Mouse (Mus musculus): Measurements from ENCODE around the gene Nop58. TPM values are rescaled to one million over a fixed set of nuclear protein-coding genes. Genes with fewer than 3 reads are reported as not detected.
"Not testable (repeated sequence)": the region's sequence is repeated elsewhere in the genome, so short reads cannot be mapped to it uniquely, and the experiment has no call there.

Gene Nop58
- total RNA-seq (2021) (100 to 1,000 TPM in 1 of 2 experiments, 10 to 100 TPM in 1; 87.4 to 129 TPM), polyA plus RNA-seq (2012; rRNA removed) (16.8 and 18.9 TPM in 2 replicates)
- long read RNA-seq, full-length matches to known transcripts, result 14 of 21 reads
- long read RNA-seq, partial matches to known transcripts, result 4 of 21 reads
- long read RNA-seq, other reads (novel, unspliced or antisense), result 3 of 21 reads

DNA sequence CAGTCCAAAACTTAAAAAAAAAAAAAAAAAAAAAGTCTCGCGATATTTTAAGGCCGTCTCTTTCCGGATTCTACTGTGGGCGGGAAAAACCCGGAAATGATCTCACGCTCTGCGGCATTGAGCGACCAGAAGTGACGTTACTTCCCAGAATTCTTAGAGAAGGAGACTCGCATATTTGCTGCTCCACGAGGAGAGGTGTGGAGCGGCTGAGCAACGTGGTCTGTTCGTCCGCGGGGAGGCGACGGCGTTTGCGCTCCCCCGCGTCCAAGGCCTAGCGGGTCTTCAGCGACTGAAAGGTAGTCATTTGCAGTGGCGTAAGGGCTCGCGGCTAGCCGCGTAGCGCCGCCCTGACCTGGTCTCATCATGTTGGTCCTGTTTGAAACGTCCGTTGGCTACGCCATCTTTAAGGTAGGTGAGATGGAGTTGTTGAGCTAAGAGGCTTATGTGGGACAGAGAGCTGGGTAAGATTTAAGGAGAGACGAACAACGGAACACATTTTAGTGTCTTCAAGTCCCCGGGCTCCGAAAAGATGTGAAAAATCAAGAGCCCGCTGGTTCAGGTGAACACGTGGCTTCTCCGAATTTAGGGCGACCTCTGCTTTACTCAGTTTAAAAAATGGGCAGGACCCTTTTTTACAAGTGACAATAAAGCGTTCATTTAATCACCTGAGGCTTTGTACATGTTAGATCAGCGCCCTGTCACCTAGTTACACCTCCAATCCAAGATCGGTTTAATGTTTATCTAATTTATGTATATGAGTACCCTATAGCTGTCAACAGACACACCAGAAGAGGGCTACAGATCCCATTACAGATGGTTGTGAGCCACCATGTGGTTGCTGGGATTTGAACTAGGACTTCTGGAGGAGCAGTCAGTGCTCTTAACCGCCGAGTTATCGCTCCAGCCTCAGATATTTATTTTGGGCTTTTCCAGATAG lies at the start of gene Nop58:
Nop58 (plus strand) TSS at position 153 of the 937 bp plus-strand sequence.
- DNase-seq, result peak; percentile 92

DNA sequence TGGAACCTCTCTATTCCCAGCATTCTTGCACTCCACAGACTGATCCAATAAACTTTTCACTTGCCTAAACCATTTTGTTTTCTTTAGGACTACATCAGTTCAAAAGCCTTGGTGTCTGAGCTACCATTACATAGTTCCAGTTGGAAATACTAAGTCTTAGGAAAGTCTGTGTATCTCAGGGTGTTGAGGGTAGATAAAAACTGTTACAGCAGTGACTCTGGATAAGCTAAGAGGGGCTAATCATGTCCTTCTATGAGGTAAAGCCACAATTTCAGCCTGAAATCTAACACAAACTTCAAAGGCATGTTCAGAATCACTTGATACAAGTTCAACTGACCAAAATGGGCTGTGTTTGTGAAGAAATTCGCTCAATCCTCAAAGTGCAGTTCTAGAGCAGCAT lies 48.4 kb upstream of the Nop58 start:
- DNase-seq, result no peak

DNA sequence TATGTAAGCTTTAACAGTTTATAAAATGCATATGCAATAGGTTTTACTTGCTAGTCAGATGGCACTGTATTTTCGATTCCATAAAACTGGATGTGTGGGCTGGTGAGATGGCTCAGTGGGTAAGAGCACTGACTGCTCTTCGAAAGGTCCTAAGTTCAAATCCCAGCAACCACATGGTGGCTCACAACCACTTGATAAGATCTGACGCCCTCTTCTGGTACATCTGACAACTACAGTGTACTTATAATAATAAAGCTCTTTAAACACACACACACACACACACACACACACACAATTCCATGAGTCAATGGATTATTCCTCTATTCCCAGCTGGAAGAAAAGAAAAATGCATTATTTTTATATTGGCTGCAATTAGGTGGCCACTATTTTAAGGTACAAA lies 46.4 kb upstream of the Nop58 start:
- no peak for DNase-seq

DNA sequence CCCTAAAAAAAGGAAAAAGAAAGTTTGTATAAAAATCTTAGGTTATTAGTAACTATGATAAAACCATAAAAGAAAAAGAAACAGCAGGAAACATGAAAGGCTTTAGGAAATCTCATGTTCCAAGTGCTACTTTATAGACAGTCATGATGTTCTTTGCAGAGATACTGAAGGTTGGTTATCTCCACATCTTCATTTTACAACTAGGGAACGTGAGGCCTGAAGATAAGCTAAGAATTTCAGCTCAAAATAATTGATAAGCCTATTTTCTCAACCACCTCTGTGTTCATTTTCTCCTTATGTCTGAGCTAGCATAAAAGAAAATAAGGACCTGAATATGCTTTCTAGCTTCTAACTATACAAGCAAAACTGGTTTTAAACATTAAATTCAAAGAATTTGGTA lies 42.3 kb upstream of the Nop58 start:
- DNase-seq, result no peak

DNA sequence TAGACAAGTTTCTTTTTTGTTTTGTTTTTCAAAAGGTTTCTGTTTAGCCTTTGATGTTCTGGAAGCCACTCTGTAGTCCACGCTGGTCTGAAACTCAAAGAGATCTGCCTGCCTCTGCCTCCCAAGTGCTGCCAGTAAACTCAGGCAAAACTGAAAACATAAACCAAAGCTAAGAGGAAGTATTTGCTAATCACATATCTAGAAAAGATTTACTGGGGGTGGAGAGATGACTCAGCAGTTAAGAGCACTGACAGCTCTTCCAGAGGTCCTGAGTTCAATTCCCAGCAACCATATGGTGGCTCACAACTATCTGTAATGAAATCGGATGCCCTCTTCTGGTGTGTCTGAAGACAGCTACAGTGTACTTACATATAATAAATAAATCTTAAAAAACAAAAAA lies 38.3 kb upstream of the Nop58 start:
- DNase-seq, result not testable (repeated sequence)

DNA sequence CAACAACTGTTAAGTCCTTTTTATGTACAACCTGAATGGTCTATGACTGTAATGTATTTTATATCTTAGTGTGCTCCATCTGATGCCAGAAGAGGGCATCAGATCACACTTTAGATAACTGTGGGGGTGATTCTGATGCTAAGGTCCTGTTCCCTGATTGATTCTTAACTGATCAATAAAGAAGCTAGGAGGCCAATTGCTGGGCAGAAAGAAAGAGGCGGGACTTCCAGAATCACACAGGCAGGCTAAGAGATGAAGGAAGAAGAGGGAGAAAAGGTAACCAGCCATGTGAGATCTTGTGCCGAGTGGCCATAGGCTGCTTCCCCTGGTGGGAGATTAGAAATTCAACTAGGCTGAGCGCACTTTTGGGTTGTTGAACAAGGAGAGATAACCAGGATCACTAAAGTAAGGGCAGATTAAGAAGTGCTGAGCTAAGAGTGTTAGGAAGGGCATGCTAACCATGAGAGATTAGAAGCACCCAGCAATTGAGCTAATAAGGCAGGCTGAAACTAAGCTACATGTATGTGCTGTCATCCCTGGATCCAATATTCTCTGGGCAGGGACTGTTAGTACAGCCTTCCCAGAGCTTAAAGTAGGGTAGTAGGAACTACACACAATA lies 33.5 kb upstream of the Nop58 start:
- no peak for DNase-seq

DNA sequence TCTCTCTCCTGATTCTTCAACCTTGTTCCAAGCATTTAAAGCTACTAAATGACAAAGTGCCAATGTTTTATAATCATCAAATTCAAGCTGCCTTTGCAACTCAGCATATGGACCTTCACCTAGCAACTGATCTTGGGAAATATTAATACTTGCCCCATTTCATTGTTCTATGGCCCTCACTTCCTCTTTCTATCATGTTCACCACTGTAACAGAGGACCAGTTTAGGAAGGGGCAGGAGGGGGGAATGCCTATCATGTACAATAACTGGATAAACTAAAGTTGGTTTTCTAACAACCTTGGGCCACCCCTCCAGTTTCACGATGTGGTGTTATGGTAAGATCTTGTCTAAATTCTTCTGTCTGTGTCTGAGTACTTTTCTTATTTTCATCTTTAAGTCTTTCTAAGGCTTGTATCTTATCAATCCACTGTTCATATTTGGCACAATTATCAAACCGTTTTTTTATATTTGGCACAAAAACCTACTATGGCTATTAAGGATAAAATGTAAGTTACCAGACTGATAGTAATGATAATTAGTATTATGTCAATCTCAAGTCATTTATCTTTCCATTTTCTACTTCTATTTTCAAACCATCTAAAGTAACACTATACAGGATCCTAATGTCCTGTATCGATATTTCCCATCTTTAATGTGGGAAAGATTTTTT lies 31.4 kb upstream of the Nop58 start:
- DNase-seq, result no peak

DNA sequence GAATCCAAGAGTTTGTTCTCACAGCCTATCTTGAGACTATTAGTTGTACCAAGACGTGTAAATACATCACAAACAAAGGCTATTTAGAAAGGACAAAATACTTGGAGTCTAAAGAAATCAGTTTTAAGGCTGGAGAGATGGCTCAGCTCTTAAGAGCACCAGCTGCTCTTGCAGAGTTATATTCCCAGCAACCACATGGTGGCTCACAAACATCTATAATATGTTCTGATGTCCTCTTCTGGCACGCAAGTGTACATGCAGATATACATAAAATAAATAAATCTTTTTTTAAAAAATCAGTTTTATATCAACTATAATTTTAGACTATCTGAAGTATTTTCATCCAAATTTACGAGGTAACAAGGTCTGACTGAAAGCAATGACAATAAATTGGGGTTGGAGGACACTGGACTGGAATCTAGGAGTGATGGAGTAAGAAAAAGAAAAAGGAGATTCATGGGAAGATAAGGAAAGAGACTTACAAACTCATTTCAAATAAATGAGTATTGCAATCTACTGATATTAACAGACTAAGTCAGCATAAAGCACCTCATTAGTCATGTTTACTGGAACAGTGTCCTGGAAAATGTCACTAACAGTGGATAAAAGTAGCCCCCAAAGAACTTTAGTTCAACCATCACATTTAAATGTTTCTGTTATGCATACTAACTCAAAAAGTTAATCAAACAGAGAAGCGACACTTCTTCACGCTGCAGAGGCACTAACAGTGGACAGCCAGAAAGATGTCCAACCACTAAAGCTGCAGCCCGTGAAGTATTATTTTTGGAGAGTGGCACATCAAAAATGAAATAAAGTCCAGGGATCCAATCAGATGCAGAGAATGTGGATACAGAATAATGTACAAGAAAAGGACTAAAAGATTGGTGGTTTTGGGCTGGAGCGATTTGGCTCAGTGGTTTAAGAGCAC lies 28.3 kb upstream of the Nop58 start:
- no peak for DNase-seq

DNA sequence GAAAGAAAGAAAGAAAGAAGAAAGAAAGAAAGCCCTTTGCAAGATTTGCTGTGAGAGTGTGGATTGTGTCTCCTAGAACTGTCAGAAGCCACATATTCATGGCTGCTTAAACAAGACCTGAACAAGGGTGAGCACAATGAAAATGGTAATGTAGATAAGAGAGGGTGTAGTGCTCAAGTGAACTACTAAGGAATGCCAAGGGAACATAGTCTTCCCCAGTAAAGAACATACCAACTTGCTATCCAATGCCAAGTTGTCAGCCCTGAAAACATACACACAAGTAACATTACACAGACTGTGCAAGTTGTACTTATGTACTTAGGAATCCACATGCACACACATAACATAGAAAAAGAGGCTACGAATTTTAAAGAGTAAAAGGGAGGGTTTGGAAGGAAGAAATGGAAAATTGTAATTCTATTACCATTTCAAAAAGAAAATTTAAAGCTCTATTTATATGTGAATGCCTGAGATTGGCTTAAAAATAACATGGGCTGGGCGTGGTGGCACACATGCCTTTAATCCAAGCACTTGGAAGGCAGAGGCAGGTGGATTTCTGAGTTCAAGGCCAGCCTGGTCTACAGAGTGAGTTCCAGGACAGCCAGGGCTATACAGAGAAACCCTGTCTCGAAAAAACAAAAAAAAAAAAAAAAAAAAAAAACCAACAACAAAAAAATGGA lies 21.2 kb upstream of the Nop58 start:
- no peak for DNase-seq

DNA sequence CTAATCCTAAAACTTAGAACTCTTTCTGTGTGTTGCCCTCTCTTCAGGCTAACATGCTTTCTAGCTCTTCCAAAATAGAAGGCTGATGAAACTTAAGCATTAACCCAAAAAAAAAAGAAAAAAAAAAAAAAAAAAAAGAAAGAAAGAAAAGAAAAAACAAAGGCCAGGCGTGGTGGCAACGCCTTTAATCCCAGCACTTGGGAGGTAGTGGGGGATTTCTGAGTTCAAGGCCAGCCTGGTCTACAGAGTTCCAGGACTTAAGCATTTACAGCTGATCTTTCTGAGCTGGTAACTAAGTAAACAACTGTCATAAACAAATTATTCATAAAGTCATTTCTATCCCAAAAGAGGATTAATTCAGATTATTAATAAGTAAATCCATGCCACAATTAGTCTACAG lies 15.9 kb upstream of the Nop58 start:
- no peak for DNase-seq

DNA sequence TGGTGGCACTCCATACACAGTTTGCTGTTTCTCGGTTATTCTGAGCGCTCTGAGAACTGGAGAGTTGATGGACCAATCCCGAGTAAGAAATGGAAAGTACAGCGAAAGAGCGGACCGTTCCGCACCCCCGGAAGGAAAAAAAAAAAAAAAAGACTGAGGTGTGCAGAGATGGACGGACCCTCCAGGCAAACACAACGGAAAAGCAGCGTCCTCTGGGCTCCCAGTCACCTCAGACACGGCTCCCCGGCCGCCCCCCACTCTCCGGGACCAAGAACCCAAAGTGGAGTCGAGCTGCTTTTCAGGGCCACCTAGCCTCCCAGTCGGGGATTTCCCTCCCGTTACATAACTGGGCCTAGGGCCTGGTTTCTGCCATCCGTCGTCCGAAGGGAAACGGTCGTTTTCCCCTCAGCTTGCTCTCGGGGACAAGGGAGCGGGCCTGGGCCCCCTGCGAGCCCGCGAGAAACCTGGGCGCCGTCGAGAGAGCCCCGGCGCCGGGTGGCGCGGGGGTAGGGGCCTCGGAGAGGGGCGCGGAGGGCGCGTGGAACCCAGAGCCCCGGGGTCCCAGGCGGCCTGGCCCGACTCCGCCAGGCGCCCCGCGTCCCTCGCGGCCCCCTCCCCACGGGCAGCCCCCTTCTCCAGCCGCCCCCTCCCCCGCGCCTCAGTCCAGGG lies 14.7 kb upstream of the Nop58 start:
- DNase-seq, result peak; percentile 72

DNA sequence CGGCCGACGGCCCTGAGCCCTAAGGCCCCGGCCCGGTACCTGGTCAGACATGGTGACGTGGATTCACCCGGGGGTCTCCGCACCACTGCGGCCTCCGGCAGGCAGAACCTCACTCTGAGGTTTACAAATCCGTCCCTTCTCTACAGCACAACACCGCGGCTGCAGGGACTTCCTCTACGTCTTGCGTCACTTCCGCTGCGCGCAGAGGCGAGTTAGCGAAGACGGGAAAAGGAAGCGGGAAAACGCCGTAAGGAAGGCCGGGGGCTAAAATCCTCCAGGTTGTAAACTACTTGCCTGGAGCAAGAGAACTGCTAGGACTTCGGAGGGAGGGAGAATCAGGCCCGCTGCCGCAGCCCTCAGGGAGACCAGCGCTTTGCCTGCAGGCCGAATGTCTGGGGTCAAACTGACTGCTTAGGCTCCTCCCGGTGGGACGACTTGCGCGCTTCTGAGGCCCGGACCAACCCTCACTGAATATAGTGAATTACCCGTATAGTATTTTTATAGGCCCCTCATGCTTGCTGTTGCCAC lies 14.1 kb upstream of the Nop58 start, which contains the start of gene Sumo1:
Sumo1 (minus strand) TSS at position 194 of the 528 bp plus-strand sequence.
- peak; percentile 91 for DNase-seq

DNA sequence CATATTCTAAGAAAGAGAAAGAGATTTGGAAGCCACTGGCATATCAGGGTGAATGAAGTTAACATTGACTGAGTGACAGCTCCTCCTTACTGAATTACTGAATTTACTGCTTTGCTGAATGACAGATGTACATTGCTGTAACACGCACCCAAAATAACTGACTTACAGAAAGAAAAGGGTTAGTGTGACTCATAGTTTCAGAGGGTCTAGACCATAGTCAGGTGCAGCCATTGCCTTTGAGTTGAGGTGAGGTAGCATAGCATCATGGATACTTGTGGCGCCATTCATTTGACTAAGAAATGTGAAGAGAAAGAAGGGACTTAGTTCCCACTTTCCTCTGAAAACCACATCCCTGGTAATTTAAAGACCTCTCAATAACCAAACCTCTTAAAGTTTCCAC lies 11.1 kb upstream of the Nop58 start:
- no peak for DNase-seq

DNA sequence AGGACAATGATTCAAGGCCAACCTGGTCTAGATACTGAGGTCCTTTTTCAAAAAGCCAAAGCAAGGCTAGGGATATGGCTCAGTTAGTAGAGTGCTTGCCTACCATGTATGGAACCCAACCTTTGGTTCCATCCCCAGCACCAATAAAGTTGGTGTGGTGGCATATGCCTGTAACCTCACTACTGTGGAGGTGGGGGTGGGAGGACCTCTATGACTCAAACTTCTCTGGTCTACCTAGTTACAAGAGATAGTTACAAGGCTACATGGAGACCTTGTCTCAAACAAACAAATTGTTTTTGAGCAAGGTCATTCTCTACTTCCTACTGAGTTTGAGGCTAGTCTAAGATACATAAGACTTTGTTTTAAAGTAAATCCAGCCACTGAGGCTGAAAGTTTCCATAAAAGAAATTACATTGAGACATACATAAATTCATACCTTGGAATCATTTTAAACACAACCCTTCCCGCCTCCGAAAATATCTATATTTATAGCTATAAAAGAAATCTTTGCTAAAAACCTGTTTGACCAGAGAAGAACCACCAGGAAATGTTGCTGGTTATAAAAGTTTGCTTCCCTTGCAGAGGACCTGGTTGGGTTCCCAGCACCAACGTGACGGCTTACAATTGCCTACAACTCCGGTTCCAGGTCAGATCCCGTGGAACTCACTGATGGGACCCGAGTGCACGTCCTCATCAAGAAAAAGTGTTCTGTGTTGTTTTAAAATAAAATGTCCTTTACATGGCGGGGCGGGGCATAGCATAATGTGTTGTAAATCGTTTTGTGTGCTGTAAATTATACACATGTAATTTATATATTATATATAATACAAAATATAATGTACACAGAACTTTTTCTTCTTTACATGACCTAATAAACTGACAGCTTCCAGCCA lies 599 bp upstream of the Nop58 start:
- peak; percentile 32 for DNase-seq

DNA sequence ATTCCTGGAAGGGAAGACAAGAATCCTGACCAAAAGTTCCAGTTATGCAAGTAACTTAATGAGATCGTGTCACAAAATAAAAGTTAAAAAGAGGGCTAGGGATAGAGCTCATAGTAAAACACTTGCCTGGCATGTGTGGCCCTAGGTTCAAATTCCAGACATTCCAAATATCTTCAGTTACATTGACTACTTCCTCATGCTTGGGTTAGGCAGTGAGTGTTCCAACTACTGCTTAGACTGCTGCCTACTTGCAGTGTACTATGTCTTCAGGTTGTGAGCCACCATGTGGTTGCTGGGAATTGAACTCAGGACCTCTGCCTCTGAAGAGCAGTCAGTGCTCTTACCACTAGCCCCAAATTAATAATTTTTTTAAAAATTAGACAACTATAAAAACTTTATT lies 2.7 kb downstream of the Nop58 start:
- no peak for DNase-seq

DNA sequence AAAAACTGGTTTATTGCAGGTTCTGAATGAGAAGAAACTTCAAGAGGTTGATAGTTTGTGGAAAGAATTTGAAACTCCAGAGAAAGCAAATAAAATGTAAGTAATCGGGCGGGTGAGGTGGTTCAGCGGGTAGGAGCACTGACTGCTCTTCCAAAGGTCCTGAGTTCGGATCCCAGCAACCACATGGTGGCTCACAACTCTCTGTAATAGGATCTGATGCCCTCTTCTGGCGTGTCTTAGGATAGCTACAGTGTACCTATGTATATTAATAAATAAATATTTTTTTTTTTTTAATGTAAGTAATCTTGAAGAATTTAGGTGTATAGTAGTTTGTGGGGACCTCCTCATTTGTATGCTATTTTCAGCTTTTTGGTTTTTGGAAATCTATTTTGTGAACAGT lies 5.7 kb downstream of the Nop58 start:
- no peak for DNase-seq

DNA sequence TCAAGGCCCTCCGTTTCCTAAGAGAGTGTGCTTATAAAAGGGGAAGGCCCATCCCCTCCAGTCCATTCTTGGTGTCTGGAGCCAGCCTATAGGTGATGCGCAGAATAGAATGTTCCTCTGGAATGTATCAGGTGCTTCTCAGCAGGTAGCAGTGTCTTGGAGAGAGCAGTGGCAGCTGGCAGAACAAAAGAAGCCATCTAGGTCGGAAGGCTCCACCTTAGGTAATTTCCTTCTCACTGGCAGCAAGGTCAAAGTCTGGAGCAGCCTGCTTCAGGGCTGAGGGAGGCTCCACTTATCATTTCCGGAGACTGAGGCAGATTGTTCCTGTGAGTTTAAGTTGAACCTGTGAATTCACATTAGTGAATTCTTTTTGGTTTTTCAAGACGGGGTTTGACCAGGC lies 13.0 kb downstream of the Nop58 start:
- DNase-seq, result no peak

DNA sequence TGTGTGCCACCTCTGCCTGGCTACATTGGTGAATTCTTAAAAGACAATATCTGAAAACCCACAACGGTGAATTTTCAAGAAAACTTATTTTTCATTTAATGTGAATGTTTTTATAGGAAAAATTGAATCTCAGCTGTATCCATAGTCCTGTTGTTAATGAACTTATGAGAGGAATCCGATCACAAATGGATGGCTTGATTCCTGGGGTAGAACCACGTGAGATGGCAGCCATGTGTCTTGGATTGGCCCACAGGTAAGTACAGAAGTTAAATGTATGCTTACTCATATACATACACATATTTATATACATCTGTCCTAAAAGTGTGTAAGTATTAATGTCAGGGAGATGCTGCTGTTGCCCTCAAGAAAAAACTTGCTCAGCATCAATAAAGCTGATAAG lies 13.4 kb downstream of the Nop58 start:
- no peak for DNase-seq

DNA sequence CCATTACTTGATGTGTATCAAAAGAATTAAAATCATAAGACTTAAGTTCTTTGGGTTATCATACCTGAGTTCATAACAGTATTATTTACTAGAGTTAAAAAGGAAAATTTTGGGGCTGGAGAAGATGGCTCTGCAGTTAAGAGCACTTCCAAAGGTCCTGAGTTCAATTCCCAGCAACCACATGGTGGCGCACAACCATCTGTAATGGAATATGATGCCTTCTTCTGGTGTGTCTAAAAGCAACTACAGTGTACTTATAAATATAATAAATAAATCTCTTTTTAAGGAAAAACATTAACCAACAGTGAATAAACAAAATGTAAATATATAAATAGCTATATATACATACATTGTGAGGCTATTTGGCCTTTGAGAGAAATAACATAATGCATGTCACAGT lies 17.0 kb downstream of the Nop58 start:
- DNase-seq, result no peak
